Mouse (Mus musculus) mouse trophoblast stem cell (cell line): ENCODE measurements at regions not wholly inside any gene's neighbourhood (a gene's known extent, or its start where the extent isn't known, plus 50 kb on each side); places are given as distances from the start of the nearest gene placed in this dataset.

ENCODE experiments used
- in situ Hi-C, 2 experiments: fragments of 300-500 bp; cut with MseI, MboI; formaldehyde crosslinking; loops; 2 replicates in 1 of 2; 3 replicates in 1 of 2; pipeline ENCODE4 v1.15.1; 2025

GRCm38 (mm10) chr7:74907391-74907790 is 352.8 kb upstream of the Slco3a1 start:
- in situ Hi-C loops = no loop called here

GRCm38 (mm10) chr7:74877466-74877865 is 322.9 kb upstream of the Slco3a1 start:
- in situ Hi-C loops = no loop called here

GRCm38 (mm10) chr7:74876667-74877066 is 322.1 kb upstream of the Slco3a1 start:
- in situ Hi-C loops = no loop called here

GRCm38 (mm10) chr7:74870250-74870649 is 315.7 kb upstream of the Slco3a1 start:
- in situ Hi-C loops = no loop called here

- in situ Hi-C loops = no loop called here
Measured at GRCm38 (mm10) chr7:74862727-74863126, 308.1 kb upstream of the Slco3a1 start.

GRCm38 (mm10) chr7:74844306-74844929 is 289.8 kb upstream of the Slco3a1 start:
- in situ Hi-C loops = no loop called here

GRCm38 (mm10) chr7:74823286-74823685 is 268.7 kb upstream of the Slco3a1 start:
- in situ Hi-C loops = no loop called here

- in situ Hi-C loops = no loop called here
Measured at GRCm38 (mm10) chr7:74793241-74793640, 238.7 kb upstream of the Slco3a1 start.

GRCm38 (mm10) chr7:74788696-74789095 is 234.1 kb upstream of the Slco3a1 start:
- in situ Hi-C loops = no loop called here

GRCm38 (mm10) chr7:74771435-74772406 is 217.1 kb upstream of the Slco3a1 start:
- in situ Hi-C loops = no loop called here

- in situ Hi-C loops = no loop called here
Measured at GRCm38 (mm10) chr7:74766550-74766949, 212.0 kb upstream of the Slco3a1 start.

GRCm38 (mm10) chr7:74757469-74757868 is 202.9 kb upstream of the Slco3a1 start:
- in situ Hi-C loops = no loop called here

- in situ Hi-C loops = no loop called here
Measured at GRCm38 (mm10) chr7:74747704-74748103, 193.1 kb upstream of the Slco3a1 start.

GRCm38 (mm10) chr7:74734941-74735340 is 180.4 kb upstream of the Slco3a1 start:
- in situ Hi-C loops = no loop called here

- in situ Hi-C loops = no loop called here
Measured at GRCm38 (mm10) chr7:74726324-74726991, 171.9 kb upstream of the Slco3a1 start.

GRCm38 (mm10) chr7:74719321-74719720 is 164.7 kb upstream of the Slco3a1 start:
- in situ Hi-C loops = no loop called here

- in situ Hi-C loops = loop anchor here in 1 of 2 experiments (10.0 kb wide), 1 partner anchor 345 kb away; no protein-coding TSS in a partner anchor
Measured at GRCm38 (mm10) chr7:74709993-74710581, 155.5 kb upstream of the Slco3a1 start.

- in situ Hi-C loops = loop anchor here in 1 of 2 experiments (10.0 kb wide), 1 partner anchor 344 kb away; no protein-coding TSS in a partner anchor
Measured at GRCm38 (mm10) chr7:74709006-74709405, 154.4 kb upstream of the Slco3a1 start.

- in situ Hi-C loops = loop anchor here (5.0 to 10.0 kb wide), 2 partner anchors 336 to 339 kb away; no protein-coding TSS in a partner anchor
Measured at GRCm38 (mm10) chr7:74703533-74703932, 149.0 kb upstream of the Slco3a1 start.

- in situ Hi-C loops = no loop called here
Measured at GRCm38 (mm10) chr7:74697794-74698354, 143.3 kb upstream of the Slco3a1 start.

- in situ Hi-C loops = no loop called here
Measured at GRCm38 (mm10) chr7:74696286-74696685, 141.7 kb upstream of the Slco3a1 start.
